Mouse (Mus musculus) heart, postnatal 14 days (tissue): ENCODE results near the gene Ank3. TPM values are rescaled to one million over a fixed set of nuclear protein-coding genes. Genes with fewer than 3 reads are reported as not detected.
A peak's percentile ranks its signal among the peaks of the same experiment; 100 is the strongest.

Source experiments
- DNase-seq, 2 experiments: peaks; one replicate each; pipeline ENCODE4 v3.0.0; 2021 to 2022
- intact Hi-C: fragments of 180-260 bp; cut with DNase I; formaldehyde crosslinking; loops from one replicate; pipeline ENCODE4 v1.15.1; 2025
- total RNA-seq, 2 experiments: library from RNA; stranded (reverse); gene quantifications; 2 replicates each; pipeline ENCODE4 v1.2.3; 2021

The Ank3 gene
- total RNA-seq, 2 experiments from 2014 or later = 78.4 to 78.6 TPM

DNA sequence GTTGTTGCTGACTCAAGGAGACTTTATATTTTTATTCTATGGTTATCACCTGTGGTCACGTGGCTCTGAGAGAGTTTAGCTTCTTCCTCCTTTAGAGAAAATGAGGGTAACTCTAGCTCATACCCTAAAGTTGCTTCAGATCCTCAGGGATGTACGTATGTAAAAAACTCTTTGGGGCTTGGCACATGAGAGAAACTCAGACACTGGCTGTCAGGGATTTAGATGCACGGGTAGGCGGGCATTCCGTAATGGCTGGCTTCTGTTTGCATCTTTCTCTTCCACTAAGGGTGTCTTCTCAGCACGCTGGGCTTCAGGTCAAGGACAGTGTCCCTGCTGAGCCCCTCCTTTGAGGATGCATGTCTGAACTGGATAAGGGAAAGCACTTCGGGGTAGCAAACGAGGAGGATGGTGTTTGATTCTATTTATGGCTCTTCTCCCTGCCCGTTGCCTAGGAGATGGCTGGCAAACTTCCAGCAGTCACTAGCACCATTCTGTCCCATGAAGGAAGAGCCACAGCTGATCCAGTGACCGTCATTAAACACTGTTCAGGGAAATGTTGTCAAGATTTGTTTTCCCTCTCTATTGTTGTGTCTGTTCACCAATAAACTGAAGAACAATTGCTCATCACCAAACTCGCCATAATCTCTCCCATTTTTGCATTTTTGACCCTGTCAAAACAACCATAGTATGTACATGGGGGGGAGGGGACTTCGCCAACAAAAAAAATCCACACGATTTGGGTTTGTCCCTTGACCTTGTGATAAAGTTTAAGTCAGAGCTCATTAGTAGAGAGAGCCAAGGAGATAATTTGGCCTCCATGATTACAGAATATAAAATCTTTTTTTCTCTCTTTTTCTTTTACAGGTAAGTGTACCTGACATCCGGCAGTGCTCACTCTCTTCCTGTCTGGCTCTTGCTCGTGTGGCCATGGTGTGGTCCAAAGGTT, 195.9 kb downstream of the Ank3 start:
- DNase-seq = peak; percentile 71 to 83
- intact Hi-C loops = loop anchor here (2.0 kb wide), 1 partner anchor 60 kb away; no protein-coding TSS in a partner anchor

GRCm38 (mm10) chr10:69595487-69595886, 196.9 kb downstream of the Ank3 start:
- DNase-seq = no peak
- intact Hi-C loops = loop anchor here (2.0 kb wide), 1 partner anchor 61 kb away; no protein-coding TSS in a partner anchor

DNA sequence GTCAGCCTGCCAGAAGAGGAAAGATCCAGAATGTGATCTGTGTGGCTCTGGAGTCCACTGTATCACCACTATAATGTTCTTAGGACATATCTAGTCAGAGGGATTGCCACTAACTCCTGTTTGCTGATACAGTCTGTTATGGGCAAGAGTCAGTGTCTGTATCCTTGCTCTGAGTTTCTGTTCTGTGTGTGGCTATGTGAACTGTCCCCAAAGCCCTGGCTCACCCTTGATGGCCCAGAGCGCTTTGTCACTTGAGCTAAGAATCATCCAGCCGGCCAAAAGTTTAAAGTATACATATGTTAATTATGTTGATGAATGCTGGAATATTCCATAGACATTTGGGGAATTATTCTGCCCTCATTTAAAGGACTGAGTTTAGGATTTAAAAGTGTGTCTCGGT, 202.9 kb downstream of the Ank3 start:
- intact Hi-C loops = no loop called here
- DNase-seq = no peak

GRCm38 (mm10) chr10:69602711-69603110, 204.1 kb downstream of the Ank3 start:
- DNase-seq = no peak
- intact Hi-C loops = no loop called here

- intact Hi-C loops = no loop called here
These were observed 206.0 kb downstream of the Ank3 start for GRCm38 (mm10) chr10:69604609-69605008.

GRCm38 (mm10) chr10:69605211-69605610, 206.6 kb downstream of the Ank3 start:
- DNase-seq = no peak
- intact Hi-C loops = no loop called here

More at GRCm38 (mm10) chr10:69604609-69605008, 206.0 kb downstream of the Ank3 start:
- no peak for DNase-seq

- intact Hi-C loops = no loop called here
- DNase-seq = no peak
These were observed 209.1 kb downstream of the Ank3 start for GRCm38 (mm10) chr10:69607611-69608119.

- intact Hi-C loops = loop anchor here (5.0 kb wide), 1 partner anchor 41 kb away; no protein-coding TSS in a partner anchor
- DNase-seq = no peak
These were observed 212.7 kb downstream of the Ank3 start for GRCm38 (mm10) chr10:69611314-69611713.

GRCm38 (mm10) chr10:69611839-69612340, 213.3 kb downstream of the Ank3 start:
- intact Hi-C loops = loop anchor here (5.0 kb wide), 1 partner anchor 40 kb away; no protein-coding TSS in a partner anchor
- peak; percentile 45 to 62 for DNase-seq

DNA sequence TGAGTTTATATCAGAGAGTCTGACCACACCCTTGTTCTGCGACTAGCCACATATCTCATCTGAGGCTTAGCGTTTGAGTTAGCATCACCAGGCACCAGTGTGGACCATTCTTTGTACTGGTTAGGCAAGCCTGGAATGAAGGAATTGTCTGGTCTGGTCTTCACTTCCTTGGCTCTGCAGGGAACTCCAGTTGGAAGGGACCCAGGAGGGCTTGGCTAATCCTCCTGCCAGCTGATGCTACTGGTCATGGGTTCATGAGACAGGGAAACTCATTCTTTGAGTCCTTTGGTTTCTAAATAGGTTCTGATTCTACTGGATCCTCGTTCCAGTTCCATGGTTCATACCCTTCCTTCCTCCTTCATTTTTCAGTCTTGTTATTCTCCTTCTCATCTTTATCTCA, 218.4 kb downstream of the Ank3 start:
- intact Hi-C loops = no loop called here
- peak in 1 of 2 experiments; percentile 41 for DNase-seq

- peak in 1 of 2 experiments; percentile 16 for DNase-seq
- intact Hi-C loops = no loop called here
These were observed 219.1 kb downstream of the Ank3 start for GRCm38 (mm10) chr10:69617537-69618112.

DNA sequence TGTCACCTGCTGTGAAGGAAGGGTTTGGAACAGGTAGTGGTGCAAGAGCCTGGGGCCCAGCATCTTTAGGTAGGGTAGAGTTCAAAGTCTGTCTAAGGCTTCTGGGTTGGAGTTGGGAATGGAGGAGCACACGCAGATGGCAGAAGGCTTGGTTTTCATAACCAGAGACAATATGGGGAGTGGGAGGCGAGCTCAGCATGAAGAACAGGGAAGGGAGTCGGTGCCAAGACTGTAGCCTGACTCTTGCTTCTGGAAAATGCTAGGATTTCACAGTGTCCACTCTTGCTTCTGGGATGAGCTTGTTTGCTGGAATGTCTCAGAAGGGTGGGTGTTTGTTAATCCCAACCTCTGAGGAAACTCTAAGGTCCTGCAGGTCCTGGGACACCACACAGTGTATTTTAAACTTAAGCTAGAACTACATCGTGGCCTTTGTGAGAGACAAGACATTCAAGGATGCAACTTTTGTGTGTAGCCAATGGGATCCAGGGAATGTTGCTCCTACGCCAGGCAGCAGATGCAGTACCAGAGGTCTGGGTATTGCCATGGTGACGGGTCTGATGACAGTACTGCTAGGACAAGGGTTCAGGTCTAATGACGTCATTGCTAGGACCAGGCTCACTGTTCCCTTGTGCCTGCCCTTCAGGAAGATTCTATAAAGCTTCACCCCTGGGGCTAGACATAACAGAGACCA, 222.3 kb downstream of the Ank3 start:
- intact Hi-C loops = no loop called here
- no peak for DNase-seq

DNA sequence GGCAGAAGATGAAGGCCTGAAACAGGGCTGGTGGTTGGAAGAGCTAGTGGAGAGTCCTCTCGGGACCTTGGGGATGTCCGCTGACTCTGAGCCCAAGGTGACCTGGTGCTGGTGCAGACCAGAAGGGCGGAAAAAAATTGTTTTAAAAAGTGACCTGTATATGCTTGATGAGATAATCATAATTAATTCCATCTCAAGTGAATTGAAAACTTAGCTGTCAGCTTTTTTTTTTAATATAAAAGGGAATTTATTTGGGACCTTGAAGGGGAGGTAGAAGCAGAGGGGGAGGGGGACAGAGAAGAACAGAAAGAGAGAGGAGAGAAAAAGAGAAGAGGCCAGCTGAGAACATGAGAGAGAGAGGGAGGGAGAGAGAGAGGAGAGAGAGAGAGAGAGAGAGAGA, 229.2 kb downstream of the Ank3 start:
- no peak for DNase-seq
- intact Hi-C loops = no loop called here

- intact Hi-C loops = no loop called here
- DNase-seq = no peak
These were observed 230.2 kb downstream of the Ank3 start for GRCm38 (mm10) chr10:69628743-69629142.

- DNase-seq = no peak
- intact Hi-C loops = no loop called here
These were observed 232.3 kb downstream of the Ank3 start for GRCm38 (mm10) chr10:69630802-69631388.

DNA sequence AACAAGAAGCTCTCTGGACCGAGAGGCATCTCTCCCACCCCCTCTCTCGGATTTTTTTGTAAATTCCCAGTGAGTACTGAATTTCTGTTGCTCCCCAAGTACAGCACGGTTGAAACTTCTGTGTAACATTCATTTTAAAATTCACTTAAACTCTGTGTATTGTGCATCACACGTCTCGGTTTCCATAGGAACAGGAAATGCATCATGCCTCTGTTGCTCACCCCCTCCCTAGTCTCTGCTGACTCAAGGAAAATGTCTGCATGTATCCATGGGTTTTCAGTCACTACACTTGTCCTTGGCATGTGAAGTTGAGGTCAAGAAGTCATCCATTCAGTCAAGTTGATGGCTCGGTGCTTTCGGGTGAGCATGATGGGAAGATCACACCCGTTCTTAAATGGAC, 234.3 kb downstream of the Ank3 start:
- intact Hi-C loops = no loop called here

GRCm38 (mm10) chr10:69634891-69635290, 236.3 kb downstream of the Ank3 start:
- intact Hi-C loops = no loop called here
- DNase-seq = no peak

More for the DNA sequence above, 234.3 kb downstream of the Ank3 start:
- DNase-seq = no peak

DNA sequence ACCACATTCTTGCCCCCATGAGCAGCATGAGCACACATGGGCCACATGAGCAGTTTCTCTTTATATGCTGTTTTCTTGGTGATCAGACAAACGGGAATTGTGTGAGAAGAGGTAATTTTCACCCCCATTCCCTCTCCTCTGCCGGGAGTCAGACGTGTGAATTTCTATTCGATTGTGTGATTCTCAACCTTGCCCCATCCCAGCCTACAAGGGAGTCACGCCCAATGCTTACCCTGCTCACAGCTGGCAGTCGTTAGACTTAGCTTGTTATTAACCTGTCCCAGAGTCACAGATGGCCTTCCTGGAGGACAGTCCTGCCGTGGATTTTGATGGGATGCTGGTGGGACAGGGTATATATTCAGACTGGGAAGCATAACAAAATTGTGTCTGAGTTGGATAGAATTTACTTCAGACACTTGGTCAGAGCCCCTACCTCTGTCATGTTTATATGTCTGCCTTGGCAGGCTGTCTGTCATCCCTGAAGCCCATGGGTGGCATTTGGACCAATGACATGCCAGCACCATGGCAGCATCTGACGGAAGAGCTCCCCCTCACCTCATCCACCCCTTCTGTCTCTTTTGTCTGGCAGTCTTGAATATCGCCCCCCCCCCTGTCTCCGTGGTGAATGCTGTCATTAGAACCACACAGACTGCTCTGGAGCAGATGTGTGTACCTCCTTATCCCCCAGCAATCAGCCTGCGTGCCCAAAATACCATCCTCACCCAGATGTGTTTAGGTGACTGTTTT, 237.5 kb downstream of the Ank3 start:
- intact Hi-C loops = no loop called here
- DNase-seq = no peak

DNA sequence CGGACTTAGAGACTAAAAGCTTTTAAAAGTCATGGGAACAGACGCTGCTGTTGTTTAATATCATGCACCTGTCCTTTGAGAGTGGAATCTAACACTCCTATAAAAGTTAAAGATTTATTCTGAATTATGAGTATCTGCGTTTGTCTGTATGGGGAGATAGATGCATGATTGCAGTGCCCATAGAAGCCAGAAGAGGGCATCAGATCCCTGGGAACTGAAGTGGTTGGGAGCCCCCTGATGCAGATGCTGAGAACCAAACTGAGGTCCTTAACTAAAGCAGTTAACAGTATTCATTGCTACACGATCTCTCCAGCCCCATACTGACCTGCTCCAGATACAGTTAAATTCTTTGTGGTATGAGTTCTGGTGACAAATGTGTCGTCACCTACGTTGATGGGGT, 240.6 kb downstream of the Ank3 start:
- intact Hi-C loops = no loop called here
- DNase-seq = no peak
